Mouse (Mus musculus) CH12.LX (cell line): ENCODE data around the gene Rxfp3. TPM values are rescaled to one million over a fixed set of nuclear protein-coding genes. Genes with fewer than 3 reads are reported as not detected.

Experiments
- DNase-seq: peaks from one replicate; pipeline ENCODE4 v3.0.0-alpha.2; 2013; ENCODE audit errors: extremely low read depth
- H3K27ac ChIP-seq: 2 replicates; pipeline ENCODE4 v1.5.1; 2012; ENCODE audit warnings: low read depth, mild to moderate bottlenecking, control low read depth, moderate library complexity; ENCODE audit not compliant: insufficient read depth
- H3K27me3 ChIP-seq: replicated peaks from 2 replicates; pipeline ENCODE3; 2012; ENCODE audit warnings: inconsistent platforms
- H3K36me3 ChIP-seq, 2 experiments: replicated peaks in 1 of 2; 2 replicates each; pipeline versions ENCODE3 to v1.6.1; 2012; ENCODE audit warnings: inconsistent platforms in 1 of 2, low read length in 1 of 2, mild to moderate bottlenecking in 1 of 2, mixed read lengths in 1 of 2, moderate library complexity in 1 of 2; ENCODE audit not compliant: control insufficient read depth in 1 of 2, insufficient read depth in 1 of 2
- H3K4me1 ChIP-seq, 2 experiments: 2 replicates each; pipeline ENCODE4 v1.6.1; 2012; ENCODE audit warnings: inconsistent platforms in 1 of 2, moderate library complexity in 1 of 2; ENCODE audit not compliant: insufficient read depth in 2 of 2, control insufficient read depth in 1 of 2
- H3K4me2 ChIP-seq: 2 replicates; pipeline ENCODE4 v1.6.1; 2012; ENCODE audit warnings: low read depth, mild to moderate bottlenecking, control low read depth; ENCODE audit not compliant: poor library complexity, insufficient read depth, severe bottlenecking
- H3K4me3 ChIP-seq, 3 experiments: fragments of 150-350 bp in 1 of 3; sonication (generic) in 1 of 3; replicated peaks in 1 of 3; 2 replicates each; pipeline versions ENCODE3 to v1.5.1; 2011 to 2012; ENCODE audit warnings: low read depth in 2 of 3, low read length in 2 of 3, mild to moderate bottlenecking in 2 of 3, moderate library complexity in 2 of 3, control low read depth in 1 of 3, improper control_type of control experiment in 1 of 3, inconsistent platforms in 1 of 3, mixed read lengths in 1 of 3; ENCODE audit not compliant: poor library complexity in 1 of 3
- H3K79me2 ChIP-seq: replicated peaks from 2 replicates; pipeline ENCODE4 v1.6.1; 2012; ENCODE audit warnings: mild to moderate bottlenecking, moderate library complexity; ENCODE audit not compliant: control insufficient read depth, poor library complexity, insufficient read depth, severe bottlenecking; ENCODE audit errors: extremely low read depth
- H3K9ac ChIP-seq: 2 replicates; pipeline ENCODE4 v1.6.1; 2012; ENCODE audit warnings: low read depth, mild to moderate bottlenecking, control low read depth, moderate library complexity; ENCODE audit not compliant: insufficient read depth
- H3K9me3 ChIP-seq: replicated peaks from 2 replicates; pipeline ENCODE3; 2012; ENCODE audit warnings: low read length, inconsistent platforms, mixed read lengths
- BHLHE40 ChIP-seq: IDR thresholded peaks from 2 replicates; pipeline ENCODE4 v1.6.1; 2011; ENCODE audit warnings: mild to moderate bottlenecking, low read depth, low read length, improper control_type of control experiment
- CTCF ChIP-seq, 2 experiments: IDR thresholded peaks in 1 of 2; conservative IDR thresholded peaks in 1 of 2; 2 replicates each; pipeline ENCODE4 v1.5.1; 2011 to 2012; ENCODE audit warnings: low read depth in 2 of 2, low read length in 2 of 2, improper control_type of control experiment in 1 of 2, inconsistent platforms in 1 of 2, mild to moderate bottlenecking in 1 of 2, moderate library complexity in 1 of 2
- E2F4 ChIP-seq: IDR thresholded peaks from 2 replicates; pipeline ENCODE4 v1.6.1; 2011; ENCODE audit warnings: low read depth, low read length, improper control_type of control experiment; ENCODE audit not compliant: insufficient replicate concordance
- ETS1 ChIP-seq: conservative IDR thresholded peaks from 2 replicates; pipeline ENCODE4 v1.6.1; 2012; ENCODE audit warnings: low read depth, mild to moderate bottlenecking, inconsistent platforms, low read length, improper control_type of control experiment, moderate library complexity
- IRF4 ChIP-seq: IDR thresholded peaks from 2 replicates; pipeline ENCODE4 v1.6.1; 2014; ENCODE audit warnings: low read depth, mild to moderate bottlenecking, inconsistent platforms, low read length, improper control_type of control experiment
- JUN ChIP-seq: IDR thresholded peaks from 2 replicates; pipeline ENCODE4 v1.6.1; 2011; ENCODE audit warnings: low read depth, mild to moderate bottlenecking, low read length, improper control_type of control experiment, moderate library complexity; ENCODE audit not compliant: insufficient read depth
- MAZ ChIP-seq: IDR thresholded peaks from 2 replicates; pipeline ENCODE4 v1.6.1; 2012; ENCODE audit warnings: low read depth, mild to moderate bottlenecking, inconsistent platforms, low read length, improper control_type of control experiment, moderate library complexity
- NELFE ChIP-seq: IDR thresholded peaks from 2 replicates; pipeline ENCODE4 v1.6.1; 2011; ENCODE audit warnings: low read depth, low read length, improper control_type of control experiment
- PAX5 ChIP-seq: IDR thresholded peaks from 2 replicates; pipeline ENCODE4 v1.6.1; 2012; ENCODE audit warnings: low read length, inconsistent platforms, mixed read lengths
- POLR2AphosphoS2 ChIP-seq: IDR thresholded peaks from 2 replicates; pipeline ENCODE4 v1.6.1; 2011; ENCODE audit warnings: low read depth, low read length, improper control_type of control experiment
- RAD21 ChIP-seq: IDR thresholded peaks from 2 replicates; pipeline ENCODE4 v1.6.1; 2011; ENCODE audit warnings: low read depth, mild to moderate bottlenecking, low read length, improper control_type of control experiment, moderate library complexity
- RCOR1 ChIP-seq: conservative IDR thresholded peaks from 2 replicates; pipeline ENCODE4 v1.6.1; 2012; ENCODE audit warnings: low read depth, mild to moderate bottlenecking, inconsistent platforms, low read length, improper control_type of control experiment
- SMC3 ChIP-seq: IDR thresholded peaks from 2 replicates; pipeline ENCODE4 v1.6.1; 2011; ENCODE audit warnings: low read depth, low read length, improper control_type of control experiment
- TBP ChIP-seq: conservative IDR thresholded peaks from 2 replicates; pipeline ENCODE4 v1.6.1; 2011; ENCODE audit warnings: low read depth, low read length, improper control_type of control experiment
- USF2 ChIP-seq: conservative IDR thresholded peaks from 2 replicates; pipeline ENCODE4 v1.6.1; 2011; ENCODE audit warnings: low read depth, low read length, improper control_type of control experiment
- ZC3H11A ChIP-seq: IDR thresholded peaks from 2 replicates; pipeline ENCODE4 v1.6.1; 2012; ENCODE audit warnings: low read depth, mild to moderate bottlenecking, inconsistent platforms, low read length, improper control_type of control experiment
- ZKSCAN1 ChIP-seq: IDR thresholded peaks from 2 replicates; pipeline ENCODE4 v1.6.1; 2012; ENCODE audit warnings: low read depth, inconsistent platforms, low read length, improper control_type of control experiment, borderline replicate concordance
- ZMIZ1 ChIP-seq: IDR thresholded peaks from 2 replicates; pipeline ENCODE4 v1.6.1; 2012; ENCODE audit warnings: low read depth, mild to moderate bottlenecking, inconsistent platforms, low read length, improper control_type of control experiment
- dilution Hi-C: fragments of 300-500 bp; cut with MboI; formaldehyde crosslinking; loops from 2 replicates; pipeline ENCODE4 v1.14.3; 2020; ENCODE audit warnings: low sequenced_read_pairs; ENCODE audit not compliant: extremely low pct_unique_long_range_greater_than_20kb, extremely low pct_ligation_motif_present
- in situ Hi-C: fragments of 300-500 bp; cut with MboI; formaldehyde crosslinking; loops from 3 replicates; pipeline ENCODE4 v1.14.3; 2019; ENCODE audit warnings: low sequenced_read_pairs, low pct_ligation_motif_present, low pct_unique_long_range_greater_than_20kb, mixed read lengths
- polyA plus RNA-seq: library from polyadenylated mRNA; unstranded; fragments of >175 nt; gene quantifications from 2 replicates; pipeline ENCODE4 v1.2.1, GENCODE M21; 2012; ENCODE audit warnings: low read depth; ENCODE audit not compliant: insufficient read length
- total RNA-seq, 2 experiments: library from RNA; depleted of rRNA; stranded (reverse); fragments of 300-350 nt in 1 of 2; fragments of >200 nt in 1 of 2; gene quantifications; 2 replicates each; pipeline ENCODE4 v1.2.3; 2012 to 2014

Gene Rxfp3
- total and polyA plus RNA-seq, 3 experiments, result not detected

DNA sequence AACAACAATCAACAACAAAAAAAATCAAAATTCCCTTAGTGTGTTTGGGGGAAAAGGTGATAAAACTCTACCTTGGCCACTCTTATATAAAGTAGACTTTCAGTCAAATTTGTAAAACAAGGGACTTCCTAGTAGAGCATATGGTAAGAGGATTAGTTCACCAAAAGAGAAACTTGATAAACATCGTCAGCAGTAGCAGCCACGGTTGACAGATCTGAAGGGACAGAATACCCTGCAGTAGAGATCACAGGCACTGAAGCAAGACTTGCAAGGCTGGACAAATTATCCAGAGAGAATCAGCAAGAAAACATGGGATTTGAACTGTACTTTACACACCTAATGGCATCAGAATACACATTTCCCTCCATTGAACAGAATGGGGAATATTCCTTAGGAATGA, 22.9 kb downstream of the Rxfp3 start:
- no peak overlapping the region for H3K4me2 ChIP-seq
- H3K4me3 ChIP-seq, result no peak overlapping the region
- H3K27me3 ChIP-seq, result no peaks in the 10 kb centered on the region
- no peaks in the 10 kb centered on the region for H3K36me3 ChIP-seq
- H3K9ac ChIP-seq, result no peak overlapping the region
- no peak for TF ChIP-seq MAZ
- no peak for TF ChIP-seq TBP
- TF ChIP-seq E2F4, result no peak
- no peak for TF ChIP-seq JUN
- TF ChIP-seq, all 38 proteins: peak for 0
- in situ Hi-C loops, result loop anchor here (25.0 kb wide), 1 partner anchor 947 kb away; no protein-coding TSS in a partner anchor
- dilution Hi-C loops, result no loop called here
- DNase-seq, result no peak
- no peak overlapping the region for H3K27ac ChIP-seq
- no peaks in the 10 kb centered on the region for H3K79me2 ChIP-seq
- H3K4me1 ChIP-seq, result peaks cover 1 to 10% of the 10 kb centered on the region in 2 experiments; a peak in 1 of 4 replicates
- no peaks in the 10 kb centered on the region for H3K9me3 ChIP-seq

DNA sequence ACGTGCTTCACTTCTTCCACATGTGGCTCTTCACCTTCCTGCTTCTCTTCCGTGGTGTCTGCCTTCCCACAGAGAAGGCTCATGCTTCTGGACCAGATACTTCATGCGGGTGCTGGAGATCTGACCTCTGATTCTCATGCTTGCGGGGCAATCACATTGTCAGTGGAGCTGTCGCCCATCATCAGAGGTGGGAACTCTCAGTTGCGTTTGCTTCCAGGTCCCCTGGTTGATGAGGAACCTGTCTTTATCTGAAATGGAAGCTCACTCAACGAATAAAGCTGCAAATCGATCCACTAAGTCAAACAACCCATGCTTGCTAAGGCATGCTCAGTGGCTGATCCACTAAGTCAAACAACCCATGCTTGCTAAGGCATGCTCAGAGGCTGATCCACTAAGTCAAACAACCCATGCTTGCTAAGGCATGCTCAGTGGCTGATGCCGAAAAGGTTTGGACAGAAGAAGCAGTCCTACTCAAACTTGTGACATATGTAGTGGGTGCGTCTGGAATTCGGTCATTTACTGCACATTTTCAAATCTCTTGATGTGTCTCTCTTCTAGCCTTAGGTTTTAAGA, 26.7 kb downstream of the Rxfp3 start:
- no peak overlapping the region for H3K27ac ChIP-seq
- no peaks in the 10 kb centered on the region for H3K27me3 ChIP-seq
- dilution Hi-C loops (no loop called here), in situ Hi-C loops (loop anchor here (25.0 kb wide), 1 partner anchor 951 kb away; no protein-coding TSS in a partner anchor)
- H3K9me3 ChIP-seq, result no peaks in the 10 kb centered on the region
- H3K36me3 ChIP-seq, result no peaks in the 10 kb centered on the region
- no peak overlapping the region for H3K4me3 ChIP-seq
- no peak overlapping the region for H3K4me2 ChIP-seq
- DNase-seq, result no peak
- H3K9ac ChIP-seq, result no peak overlapping the region
- TF ChIP-seq ETS1 (no peak), USF2 (no peak), CTCF (conservative IDR thresholded peaks at IDR 0.05 in 1 of 2, IDR thresholded peaks at IDR 0.05 in 1 of 2; ENCODE audit: low read depth in 2 of 2, low read length in 2 of 2) (no peak), E2F4 (no peak), PAX5 (no peak), POLR2AphosphoS2 (no peak), RAD21 (no peak), NELFE (no peak), ZC3H11A (no peak), BHLHE40 (no peak), IRF4 (no peak), MAZ (no peak), SMC3 (no peak), RCOR1 (no peak), ZMIZ1 (no peak), ZKSCAN1 (no peak)
- peaks cover 4 to 10% of the 10 kb centered on the region in 2 experiments; a peak in 2 of 4 replicates for H3K4me1 ChIP-seq
- H3K79me2 ChIP-seq, result no peaks in the 10 kb centered on the region
